Mouse (Mus musculus): ENCODE results near the gene Zfp207. TPM values are rescaled to one million over a fixed set of nuclear protein-coding genes. Genes with fewer than 3 reads are reported as not detected.
"Not testable (repeated sequence)": the region's sequence is repeated elsewhere in the genome, so short reads cannot be mapped to it uniquely, and the experiment has no call there.

Zfp207 gene
- polyA plus RNA-seq, 1 experiment from 2014 or later, result 160 TPM

GRCm38 (mm10) chr11:80378452-80379068 is 4.5 kb upstream of the Zfp207 start:
- in situ Hi-C loops (cut with MboI; ENCODE audit: low pct_unique_long_range_greater_than_20kb); CTCF ChIA-PET; ATAC-seq; DNase-seq (ENCODE audit: low read depth, low spot score); H3K27me3 ChIP-seq: not testable (repeated sequence)
- TF ChIP-seq CTCF (IDR thresholded peaks at IDR 0.05), result peak; percentile 26
- POLR2A ChIA-PET, result interaction anchor here (0.7 kb wide), 1 partner anchor 1569 kb away, joined by 3 read pairs; no protein-coding TSS in a partner anchor

- H3K27me3 ChIP-seq; in situ Hi-C loops (cut with MboI; ENCODE audit: low pct_unique_long_range_greater_than_20kb); CTCF ChIA-PET; POLR2A ChIA-PET; ATAC-seq; DNase-seq (ENCODE audit: low read depth, low spot score): not testable (repeated sequence)
Observed at GRCm38 (mm10) chr11:80379184-80379583, 3.9 kb upstream of the Zfp207 start.

- ChIA-PET CTCF (no interaction called here), POLR2A (interaction anchor here (0.7 to 1.4 kb wide), 3 partner anchors 11 to 43 kb away, joined by 4 to 5 read pairs (median 5); no protein-coding TSS in a partner anchor)
- TF ChIP-seq CTCF (IDR thresholded peaks at IDR 0.05), result no peak
- in situ Hi-C loops (cut with MboI; ENCODE audit: low pct_unique_long_range_greater_than_20kb), result no loop called here
- no peaks in the 10 kb centered on the region for H3K27me3 ChIP-seq
- DNase-seq (ENCODE audit: low read depth, low spot score), result no peak
- peak; percentile 36 for ATAC-seq
Observed at GRCm38 (mm10) chr11:80382626-80383018, 457 bp upstream of the Zfp207 start.

GRCm38 (mm10) chr11:80383626-80384046 is 557 bp downstream of the Zfp207 start:
- in situ Hi-C loops (cut with MboI; ENCODE audit: low pct_unique_long_range_greater_than_20kb), result no loop called here
- H3K27me3 ChIP-seq, result no peaks in the 10 kb centered on the region
- ChIA-PET CTCF (interaction anchor here (1.3 kb wide), 1 partner anchor 14 kb away, joined by 4 read pairs; no protein-coding TSS in a partner anchor), POLR2A (interaction anchor here (0.6 to 1.4 kb wide), 4 partner anchors 10 to 50 kb away, joined by 3 to 5 read pairs (median 4); no protein-coding TSS in a partner anchor)
- TF ChIP-seq CTCF (IDR thresholded peaks at IDR 0.05), result no peak
- DNase-seq (ENCODE audit: low read depth, low spot score), result no peak
- ATAC-seq, result peak; percentile 14

- in situ Hi-C loops (cut with MboI; ENCODE audit: low pct_unique_long_range_greater_than_20kb), result no loop called here
Observed at GRCm38 (mm10) chr11:80384461-80384860, 1.4 kb downstream of the Zfp207 start.

GRCm38 (mm10) chr11:80385055-80385454 is 2.0 kb downstream of the Zfp207 start:
- TF ChIP-seq CTCF (IDR thresholded peaks at IDR 0.05), result no peak
- H3K27me3 ChIP-seq, result no peaks in the 10 kb centered on the region
- CTCF ChIA-PET, result no interaction called here
- POLR2A ChIA-PET, result no interaction called here
- DNase-seq (ENCODE audit: low read depth, low spot score) (no peak), ATAC-seq (no peak)
- in situ Hi-C loops (cut with MboI; ENCODE audit: low pct_unique_long_range_greater_than_20kb), result no loop called here

More at GRCm38 (mm10) chr11:80384461-80384860, 1.4 kb downstream of the Zfp207 start:
- no peak for TF ChIP-seq CTCF (IDR thresholded peaks at IDR 0.05)
- ATAC-seq (no peak), DNase-seq (ENCODE audit: low read depth, low spot score) (no peak)
- no peaks in the 10 kb centered on the region for H3K27me3 ChIP-seq
- ChIA-PET CTCF (interaction anchor here (1.3 kb wide), 1 partner anchor 13 kb away, joined by 4 read pairs; no protein-coding TSS in a partner anchor), POLR2A (interaction anchor here (0.6 to 0.7 kb wide), 2 partner anchors 22 to 50 kb away, joined by 3 to 4 read pairs; no protein-coding TSS in a partner anchor)

GRCm38 (mm10) chr11:80386790-80387189 is 3.7 kb downstream of the Zfp207 start:
- in situ Hi-C loops (cut with MboI; ENCODE audit: low pct_unique_long_range_greater_than_20kb), result no loop called here
- ATAC-seq, result no peak
- DNase-seq (ENCODE audit: low read depth, low spot score), result no peak
- ChIA-PET POLR2A (interaction anchor here (0.7 to 1.2 kb wide), 2 partner anchors 9 to 16 kb away, joined by 3 to 6 read pairs; no protein-coding TSS in a partner anchor), CTCF (no interaction called here)
- no peaks in the 10 kb centered on the region for H3K27me3 ChIP-seq
- TF ChIP-seq CTCF (IDR thresholded peaks at IDR 0.05), result no peak

- DNase-seq (ENCODE audit: low read depth, low spot score), result no peak
- POLR2A ChIA-PET, result no interaction called here
- CTCF ChIA-PET, result no interaction called here
Observed at GRCm38 (mm10) chr11:80389885-80390284, 6.8 kb downstream of the Zfp207 start.

GRCm38 (mm10) chr11:80391407-80392120 is 8.5 kb downstream of the Zfp207 start:
- CTCF ChIA-PET, result no interaction called here

More at GRCm38 (mm10) chr11:80389885-80390284, 6.8 kb downstream of the Zfp207 start:
- in situ Hi-C loops (cut with MboI; ENCODE audit: low pct_unique_long_range_greater_than_20kb), result no loop called here
- no peak for TF ChIP-seq CTCF (IDR thresholded peaks at IDR 0.05)
- ATAC-seq, result no peak
- no peaks in the 10 kb centered on the region for H3K27me3 ChIP-seq

GRCm38 (mm10) chr11:80395930-80396329 is 12.9 kb downstream of the Zfp207 start:
- DNase-seq (ENCODE audit: low read depth, low spot score), result no peak
- POLR2A ChIA-PET, result no interaction called here
- no peak for TF ChIP-seq CTCF (IDR thresholded peaks at IDR 0.05)
- in situ Hi-C loops (cut with MboI; ENCODE audit: low pct_unique_long_range_greater_than_20kb), result no loop called here
- CTCF ChIA-PET, result no interaction called here
- H3K27me3 ChIP-seq, result no peaks in the 10 kb centered on the region
- no peak for ATAC-seq

More at GRCm38 (mm10) chr11:80391407-80392120, 8.5 kb downstream of the Zfp207 start:
- no peak for DNase-seq (ENCODE audit: low read depth, low spot score)
- no peak for TF ChIP-seq CTCF (IDR thresholded peaks at IDR 0.05)
- POLR2A ChIA-PET, result no interaction called here
- in situ Hi-C loops (cut with MboI; ENCODE audit: low pct_unique_long_range_greater_than_20kb), result no loop called here
- ATAC-seq, result no peak
- no peaks in the 10 kb centered on the region for H3K27me3 ChIP-seq

- in situ Hi-C loops (cut with MboI; ENCODE audit: low pct_unique_long_range_greater_than_20kb), result no loop called here
- DNase-seq (ENCODE audit: low read depth, low spot score) (no peak), ATAC-seq (no peak)
- CTCF ChIA-PET, result no interaction called here
- POLR2A ChIA-PET, result no interaction called here
- TF ChIP-seq CTCF (IDR thresholded peaks at IDR 0.05), result no peak
- no peaks in the 10 kb centered on the region for H3K27me3 ChIP-seq
Observed at GRCm38 (mm10) chr11:80396617-80397016, 13.5 kb downstream of the Zfp207 start.

GRCm38 (mm10) chr11:80407878-80408277 is 24.8 kb downstream of the Zfp207 start:
- in situ Hi-C loops (cut with MboI; ENCODE audit: low pct_unique_long_range_greater_than_20kb); ATAC-seq; H3K27me3 ChIP-seq; CTCF ChIA-PET; DNase-seq (ENCODE audit: low read depth, low spot score); POLR2A ChIA-PET: not testable (repeated sequence)

All from Patski (cell line).